Mouse (Mus musculus) hindbrain, embryonic 14.5 days (tissue): ENCODE results near the gene Fcf1. TPM values are rescaled to one million over a fixed set of nuclear protein-coding genes. Genes with fewer than 3 reads are reported as not detected.
A peak's percentile ranks its signal among the peaks of the same experiment; 100 is the strongest.

Experiments
- ATAC-seq: fragments of 200-750 bp; cut with Nextera tagmentation; 2 replicates; pipeline ENCODE4 v1.8.0; 2017; ENCODE audit warnings: moderate number of reproducible peaks, mild to moderate bottlenecking, moderate TSS enrichment, moderate library complexity; ENCODE audit not compliant: low FRiP score
- DNase-seq: peaks from one replicate; pipeline ENCODE4 v3.0.0-alpha.2; 2015; ENCODE audit warnings: low spot score
- H3K27ac ChIP-seq: fragments of 300-500 bp; sonication (generic); 2 replicates; pipeline ENCODE4 v1.5.1; 2014; ENCODE audit warnings: mild to moderate bottlenecking, moderate library complexity
- H3K27me3 ChIP-seq: fragments of 300-500 bp; sonication (generic); 2 replicates; pipeline ENCODE4 v1.6.1; 2014; ENCODE audit warnings: mild to moderate bottlenecking, low read length, mixed read lengths; ENCODE audit not compliant: control insufficient read depth, insufficient read depth
- H3K36me3 ChIP-seq: fragments of 300-500 bp; sonication (generic); replicated peaks from 2 replicates; pipeline ENCODE4 v1.6.1; 2014; ENCODE audit not compliant: control insufficient read depth, insufficient read depth
- H3K4me1 ChIP-seq: fragments of 300-500 bp; sonication (generic); replicated peaks from 2 replicates; pipeline ENCODE4 v1.6.1; 2014; ENCODE audit warnings: antibody characterized with exemption, low read length, mixed read lengths; ENCODE audit not compliant: control insufficient read depth, insufficient read depth
- H3K4me2 ChIP-seq: fragments of 300-500 bp; sonication (generic); replicated peaks from 2 replicates; pipeline ENCODE4 v1.6.1; 2014; ENCODE audit warnings: mild to moderate bottlenecking, moderate library complexity
- H3K4me3 ChIP-seq: fragments of 300-500 bp; sonication (generic); replicated peaks from 2 replicates; pipeline ENCODE4 v1.5.1; 2014; ENCODE audit warnings: mild to moderate bottlenecking, low read length
- H3K9ac ChIP-seq: fragments of 300-500 bp; sonication (generic); 2 replicates; pipeline ENCODE4 v1.6.1; 2014
- H3K9me3 ChIP-seq: fragments of 300-500 bp; sonication (generic); 2 replicates; pipeline ENCODE4 v1.6.1; 2016; ENCODE audit warnings: low read length; ENCODE audit not compliant: control insufficient read depth
- WGBS: fragments of 180-500 bp; shearing (Covaris S2); extraction: QIAGEN DNeasy Blood & Tissue Kit; methylation state at CpG from one replicate; pipeline ENCODE4 v1.1.7; 2014; 5-methylcytosine and 5-hydroxymethylcytosine counted together
- polyA plus RNA-seq: library from polyadenylated mRNA; unstranded; fragments of >200 nt; fragmentation: Nextera tagmentation; extraction: Ambion mirVana; gene quantifications from 2 replicates; pipeline ENCODE4 v1.2.1, GENCODE M21; 2014

Fcf1 gene
- polyA plus RNA-seq, 1 experiment from 2014 or later = 85.9 TPM

GRCm38 (mm10) chr12:84956317-84956716 lies 14.4 kb upstream of the Fcf1 start:
- no peak overlapping the region for H3K9ac ChIP-seq
- no peaks in the 10 kb centered on the region for H3K9me3 ChIP-seq
- H3K4me1 ChIP-seq = no peaks in the 10 kb centered on the region
- no peak for DNase-seq
- no peak overlapping the region for H3K4me2 ChIP-seq
- WGBS = 98% methylated on average over 3 of the region's 3 CpGs
- ATAC-seq = no peak
- no peak overlapping the region for H3K27ac ChIP-seq
- no peaks in the 10 kb centered on the region for H3K27me3 ChIP-seq
- H3K4me3 ChIP-seq = no peak overlapping the region
- peaks cover 14% of the 10 kb centered on the region for H3K36me3 ChIP-seq

GRCm38 (mm10) chr12:84958794-84959356 lies 11.8 kb upstream of the Fcf1 start:
- no peak overlapping the region for H3K27ac ChIP-seq
- H3K27me3 ChIP-seq = no peaks in the 10 kb centered on the region
- WGBS = 97% methylated on average over 1 of the region's 1 CpGs
- DNase-seq (no peak), ATAC-seq (no peak)
- no peak overlapping the region for H3K9ac ChIP-seq
- no peak overlapping the region for H3K4me3 ChIP-seq
- no peaks in the 10 kb centered on the region for H3K9me3 ChIP-seq
- H3K4me1 ChIP-seq = no peaks in the 10 kb centered on the region
- peaks cover 21% of the 10 kb centered on the region for H3K36me3 ChIP-seq
- no peak overlapping the region for H3K4me2 ChIP-seq

GRCm38 (mm10) chr12:84962606-84963005 lies 8.1 kb upstream of the Fcf1 start:
- H3K9ac ChIP-seq = no peak overlapping the region
- no peak overlapping the region for H3K27ac ChIP-seq
- peaks cover 24% of the 10 kb centered on the region for H3K36me3 ChIP-seq
- no peaks in the 10 kb centered on the region for H3K9me3 ChIP-seq
- no peak for DNase-seq
- no peaks in the 10 kb centered on the region for H3K4me1 ChIP-seq
- H3K4me3 ChIP-seq = no peak overlapping the region
- ATAC-seq = no peak
- 90% methylated on average over 7 of the region's 7 CpGs for WGBS
- no peaks in the 10 kb centered on the region for H3K27me3 ChIP-seq
- H3K4me2 ChIP-seq = no peak overlapping the region

- Histone ChIP-seq H3K27me3 (no peaks in the 10 kb centered on the region), H3K4me1 (peaks cover 11% of the 10 kb centered on the region), H3K4me2 (peak overlapping the region; percentile 77), H3K9me3 (no peaks in the 10 kb centered on the region), H3K4me3 (peak overlapping the region; percentile 97; the same call in 1 of the 2 replicates), H3K27ac (no peak overlapping the region), H3K9ac (0 out of 2 replicates have a peak overlapping the region, but pooled peaks have one; percentile 92), H3K36me3 (peaks cover 24% of the 10 kb centered on the region)
- WGBS = 86% methylated on average over 16 of the region's 16 CpGs
- DNase-seq (no peak), ATAC-seq (no peak)
These were observed 1.7 kb upstream of the Fcf1 start for GRCm38 (mm10) chr12:84968831-84969655.

- ATAC-seq (no peak), DNase-seq (no peak)
- WGBS = 31% methylated on average over 15 of the region's 15 CpGs
- no peaks in the 10 kb centered on the region for H3K27me3 ChIP-seq
- H3K27ac ChIP-seq = no peak overlapping the region
- H3K9me3 ChIP-seq = no peaks in the 10 kb centered on the region
- H3K9ac ChIP-seq = peak overlapping the region; percentile 92
- H3K4me3 ChIP-seq = peak overlapping the region; percentile 97
- peaks cover 11% of the 10 kb centered on the region for H3K4me1 ChIP-seq
- peaks cover 26% of the 10 kb centered on the region for H3K36me3 ChIP-seq
- H3K4me2 ChIP-seq = peak overlapping the region; percentile 77
These were observed 855 bp upstream of the Fcf1 start for GRCm38 (mm10) chr12:84969656-84970427.

- DNase-seq (no peak), ATAC-seq (no peak)
- no peaks in the 10 kb centered on the region for H3K4me1 ChIP-seq
- no peak overlapping the region for H3K4me3 ChIP-seq
- H3K36me3 ChIP-seq = peaks cover 97% of the 10 kb centered on the region
- H3K9ac ChIP-seq = no peak overlapping the region
- H3K27me3 ChIP-seq = no peaks in the 10 kb centered on the region
- no peaks in the 10 kb centered on the region for H3K9me3 ChIP-seq
- H3K4me2 ChIP-seq = no peak overlapping the region
- WGBS = 90% methylated on average over 2 of the region's 2 CpGs
- H3K27ac ChIP-seq = no peak overlapping the region
These were observed 8.7 kb downstream of the Fcf1 start for GRCm38 (mm10) chr12:84979264-84979862.

- ATAC-seq (no peak), DNase-seq (no peak)
- Histone ChIP-seq H3K4me3 (no peak overlapping the region), H3K9me3 (no peaks in the 10 kb centered on the region), H3K36me3 (peaks cover 8% of the 10 kb centered on the region), H3K4me1 (no peaks in the 10 kb centered on the region), H3K27ac (no peak overlapping the region), H3K9ac (no peak overlapping the region), H3K4me2 (no peak overlapping the region), H3K27me3 (no peaks in the 10 kb centered on the region)
- 84% methylated on average over 4 of the region's 4 CpGs for WGBS
These were observed 18.8 kb downstream of the Fcf1 start for GRCm38 (mm10) chr12:84989456-84989855.

GRCm38 (mm10) chr12:84995112-84995761 lies 24.5 kb downstream of the Fcf1 start:
- WGBS = 94% methylated on average over 8 of the region's 9 CpGs
- Histone ChIP-seq H3K36me3 (no peaks in the 10 kb centered on the region), H3K4me3 (peak overlapping the region; percentile 89), H3K4me1 (peaks cover 28% of the 10 kb centered on the region), H3K27me3 (no peaks in the 10 kb centered on the region), H3K9ac (peak overlapping the region; percentile 44; the same call in 1 of the 2 replicates), H3K4me2 (peak overlapping the region; percentile 40), H3K27ac (no peak overlapping the region; the same call in 1 of the 2 replicates), H3K9me3 (no peaks in the 10 kb centered on the region)
- DNase-seq = no peak
- no peak for ATAC-seq
